Mouse (Mus musculus) adrenal gland, adult 8-10 months (tissue): ENCODE data around the gene Tnfaip8l2. TPM values are rescaled to one million over a fixed set of nuclear protein-coding genes. Genes with fewer than 3 reads are reported as not detected.
A peak's percentile ranks its signal among the peaks of the same experiment; 100 is the strongest.
"Not testable (repeated sequence)": the region's sequence is repeated elsewhere in the genome, so short reads cannot be mapped to it uniquely, and the experiment has no call there.

ENCODE experiments used
- DNase-seq: peaks from one replicate; pipeline ENCODE4 v3.0.0; 2022
- microRNA-seq, 2 experiments: library from miRNA; unstranded; fragments of <30 nt; microRNA quantifications; one replicate each; pipeline ENCODE4 v1.2.0; 2022
- total RNA-seq, 4 experiments: library from RNA; stranded (reverse); gene quantifications; 2 replicates each; pipeline ENCODE4 v1.2.4; 2022

Gene Tnfaip8l2
- total RNA-seq, 4 experiments from 2014 or later: 1.8 to 5.0 (median 3.2) TPM

GRCm38 (mm10) chr3:95112760-95113159, 29.4 kb downstream of the Tnfaip8l2 start:
- no peak for DNase-seq

- DNase-seq: peak; percentile 87
Observed at GRCm38 (mm10) chr3:95110911-95111726, 31.0 kb downstream of the Tnfaip8l2 start, which contains the start of gene Vps72. Gene Vps72 (plus strand): TSS chr3:95111022.

- DNase-seq: no peak
Observed at GRCm38 (mm10) chr3:95107898-95108297, 34.3 kb downstream of the Tnfaip8l2 start.

- not testable (repeated sequence) for DNase-seq
Observed at GRCm38 (mm10) chr3:95107308-95107707, 34.9 kb downstream of the Tnfaip8l2 start.

GRCm38 (mm10) chr3:95106338-95107117, 35.6 kb downstream of the Tnfaip8l2 start, which contains the start of gene Pip5k1a:
Gene Pip5k1a (minus strand): TSS chr3:95106930.
- peak; percentile 96 for DNase-seq

GRCm38 (mm10) chr3:95105586-95106337, 36.4 kb downstream of the Tnfaip8l2 start:
- DNase-seq: no peak

DNA sequence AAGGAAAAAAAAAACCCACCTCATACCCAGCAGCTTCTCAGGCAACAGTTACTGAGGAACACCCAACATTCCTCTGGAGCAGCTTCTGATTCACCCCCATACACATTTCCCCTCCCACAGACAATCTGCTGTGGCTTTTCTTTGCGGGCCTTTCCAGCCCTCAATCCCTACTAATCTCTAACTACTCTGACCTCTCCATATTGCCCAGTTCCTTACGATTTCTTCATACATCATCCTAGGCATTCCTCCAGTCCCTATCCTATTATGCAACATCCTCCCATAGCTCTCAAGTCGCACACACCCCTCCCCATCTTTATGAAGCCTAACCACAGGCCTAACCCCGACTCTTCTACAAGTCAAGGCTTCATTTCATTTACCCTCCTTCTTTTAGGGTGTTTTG, 37.0 kb downstream of the Tnfaip8l2 start:
- no peak for DNase-seq

DNA sequence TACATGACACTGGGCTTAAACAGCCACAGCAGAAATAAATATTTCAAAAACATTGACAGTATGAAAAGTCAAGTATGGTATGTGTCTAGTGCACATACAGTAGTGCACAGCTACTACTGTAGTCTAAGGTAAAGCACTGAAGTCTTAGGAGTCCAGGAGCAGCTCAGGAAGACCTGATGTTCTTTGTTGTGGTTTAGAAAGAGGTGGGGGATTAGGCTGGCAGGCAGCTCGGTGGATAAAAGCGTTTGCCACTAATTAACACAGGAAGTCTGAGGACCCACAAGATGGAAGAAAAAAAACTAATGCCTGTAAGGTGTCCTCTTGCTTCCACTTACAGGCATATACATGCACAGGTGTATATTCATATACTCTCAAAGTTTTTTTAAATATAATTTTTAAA, 41.3 kb downstream of the Tnfaip8l2 start:
- DNase-seq: no peak

Small RNA genes within 50 kb of the gene (microRNA-seq; reads per million reads assigned to microRNA genes)
- gene Mir8099-1: 0 reads per million in 2 experiments

Other genes starting within 250 kb of the Tnfaip8l2 start
- 10 to 100 TPM; 43.1 to 69.2 (median 57.5) TPM for gene Selenbp1, start 209.3 kb downstream of the Tnfaip8l2 start, total RNA-seq
- 10 to 100 TPM; 27.2 to 56.5 (median 40.3) TPM for gene Rfx5, start 188.3 kb downstream of the Tnfaip8l2 start, total RNA-seq
- 10 to 100 TPM; 59.3 to 87.5 (median 74.9) TPM for gene Pi4kb, start 167.6 kb downstream of the Tnfaip8l2 start, total RNA-seq
- gene Zfp687, start 126.9 kb downstream of the Tnfaip8l2 start, total RNA-seq: 10 to 100 TPM; 33.8 to 57.6 (median 46.8) TPM
- 100 to 1,000 TPM; 219 to 265 (median 258) TPM for gene Psmd4, start 99.7 kb downstream of the Tnfaip8l2 start, total RNA-seq
- gene Pip5k1a, start 35.4 kb downstream of the Tnfaip8l2 start, total RNA-seq: 10 to 100 TPM; 47.4 to 69.4 (median 54.9) TPM
- 10 to 100 TPM; 54.8 to 72.9 (median 63.4) TPM for gene Vps72, start 31.3 kb downstream of the Tnfaip8l2 start, total RNA-seq
- 1 to 10 TPM in 1 of 4 experiments, under 1 TPM in 1, not detected in 2; 0.56 to 1.5 TPM for gene Tmod4, start 17.9 kb downstream of the Tnfaip8l2 start, total RNA-seq
- 10 to 100 TPM; 30.8 to 58.2 (median 43.5) TPM for gene Scnm1, start 8.3 kb downstream of the Tnfaip8l2 start, total RNA-seq
- 10 to 100 TPM in 3 of 4 experiments, 1 to 10 TPM in 1; 8.4 to 11.4 (median 10.4) TPM for gene Lysmd1, start 8.3 kb downstream of the Tnfaip8l2 start, total RNA-seq
- 10 to 100 TPM in 2 of 4 experiments, 1 to 10 TPM in 2; 4.0 to 13.1 (median 8.0) TPM for gene Sema6c, start 18.1 kb upstream of the Tnfaip8l2 start, total RNA-seq
- gene Gabpb2, start 75.6 kb upstream of the Tnfaip8l2 start, total RNA-seq: 10 to 100 TPM; 21.4 to 40.8 (median 28.2) TPM
- gene Cdc42se1, start 86.4 kb upstream of the Tnfaip8l2 start, total RNA-seq: 100 to 1,000 TPM in 2 of 4 experiments, 10 to 100 TPM in 2; 81.4 to 119 (median 97.4) TPM
- 1 to 10 TPM; 6.6 to 7.1 (median 6.8) TPM for gene Mllt11, start 89.8 kb upstream of the Tnfaip8l2 start, total RNA-seq
- under 1 TPM in 1 of 4 experiments, not detected in 3; 0.19 TPM for gene Gm128, start 99.2 kb upstream of the Tnfaip8l2 start, total RNA-seq
- under 1 TPM in 1 of 4 experiments, not detected in 3; 0.75 TPM for gene Bnipl, start 108.8 kb upstream of the Tnfaip8l2 start, total RNA-seq
- gene Mindy1, start 139.0 kb upstream of the Tnfaip8l2 start, total RNA-seq: 100 to 1,000 TPM; 127 to 191 (median 150) TPM
- 10 to 100 TPM; 26.8 to 34.8 (median 31.7) TPM for gene Prune1, start 139.7 kb upstream of the Tnfaip8l2 start, total RNA-seq
- 1 to 10 TPM; 1.9 to 4.2 (median 3.0) TPM for gene Anxa9, start 164.8 kb upstream of the Tnfaip8l2 start, total RNA-seq
- gene Cers2, start 172.4 kb upstream of the Tnfaip8l2 start, total RNA-seq: 100 to 1,000 TPM; 211 to 272 (median 241) TPM
- gene Setdb1, start 214.8 kb upstream of the Tnfaip8l2 start, total RNA-seq: 10 to 100 TPM; 22.2 to 38.1 (median 27.8) TPM